Mouse (Mus musculus): ENCODE measurements around the gene Iqschfp. TPM values are rescaled to one million over a fixed set of nuclear protein-coding genes. Genes with fewer than 3 reads are reported as not detected.

Iqschfp gene
- polyA plus RNA-seq, 1 experiment: 1.1 TPM

- Histone ChIP-seq H3K4me3 (ENCODE audit: control insufficient read depth, low read depth, low read length) (no peak overlapping the region), H3K27me3 (ENCODE audit: control insufficient read depth, insufficient read depth, low read length) (no peaks in the 10 kb centered on the region), H3K36me3 (ENCODE audit: control insufficient read depth, insufficient read depth, low read length) (no peaks in the 10 kb centered on the region), H3K4me1 (ENCODE audit: control insufficient read depth, insufficient read depth, low read length) (no peaks in the 10 kb centered on the region), H3K27ac (ENCODE audit: control insufficient read depth, insufficient read depth, low read depth, low read length) (no peak overlapping the region)
- no peak for TF ChIP-seq CTCF (IDR thresholded peaks at IDR 0.05; ENCODE audit: control insufficient read depth, insufficient read depth, insufficient replicate concordance, low read depth, low read length)
- TF ChIP-seq POLR2A (IDR thresholded peaks at IDR 0.05; ENCODE audit: control insufficient read depth, low read depth, low read length): no peak
Observed at GRCm38 (mm10) chr3:68398691-68399090, 506.7 kb downstream of the Iqschfp start.

- Histone ChIP-seq H3K4me3 (ENCODE audit: control insufficient read depth, low read depth, low read length) (no peak overlapping the region), H3K27me3 (ENCODE audit: control insufficient read depth, insufficient read depth, low read length) (no peaks in the 10 kb centered on the region), H3K27ac (ENCODE audit: control insufficient read depth, insufficient read depth, low read depth, low read length) (no peak overlapping the region), H3K4me1 (ENCODE audit: control insufficient read depth, insufficient read depth, low read length) (no peaks in the 10 kb centered on the region), H3K36me3 (ENCODE audit: control insufficient read depth, insufficient read depth, low read length) (no peaks in the 10 kb centered on the region)
- TF ChIP-seq CTCF (IDR thresholded peaks at IDR 0.05; ENCODE audit: control insufficient read depth, insufficient read depth, insufficient replicate concordance, low read depth, low read length) (no peak), POLR2A (IDR thresholded peaks at IDR 0.05; ENCODE audit: control insufficient read depth, low read depth, low read length) (no peak)
Observed at GRCm38 (mm10) chr3:68400121-68400520, 508.1 kb downstream of the Iqschfp start.

GRCm38 (mm10) chr3:68403343-68403742 is 511.3 kb downstream of the Iqschfp start:
- Histone ChIP-seq H3K27me3 (ENCODE audit: control insufficient read depth, insufficient read depth, low read length) (no peaks in the 10 kb centered on the region), H3K4me3 (ENCODE audit: control insufficient read depth, low read depth, low read length) (no peak overlapping the region), H3K4me1 (ENCODE audit: control insufficient read depth, insufficient read depth, low read length) (no peaks in the 10 kb centered on the region), H3K36me3 (ENCODE audit: control insufficient read depth, insufficient read depth, low read length) (no peaks in the 10 kb centered on the region), H3K27ac (ENCODE audit: control insufficient read depth, insufficient read depth, low read depth, low read length) (no peak overlapping the region)
- TF ChIP-seq CTCF (IDR thresholded peaks at IDR 0.05; ENCODE audit: control insufficient read depth, insufficient read depth, insufficient replicate concordance, low read depth, low read length) (no peak), POLR2A (IDR thresholded peaks at IDR 0.05; ENCODE audit: control insufficient read depth, low read depth, low read length) (no peak)

- no peak overlapping the region for H3K27ac ChIP-seq (ENCODE audit: control insufficient read depth, insufficient read depth, low read depth, low read length)
- H3K36me3 ChIP-seq (ENCODE audit: control insufficient read depth, insufficient read depth, low read length): no peaks in the 10 kb centered on the region
- no peaks in the 10 kb centered on the region for H3K4me1 ChIP-seq (ENCODE audit: control insufficient read depth, insufficient read depth, low read length)
- TF ChIP-seq CTCF (IDR thresholded peaks at IDR 0.05; ENCODE audit: control insufficient read depth, insufficient read depth, insufficient replicate concordance, low read depth, low read length): no peak
- no peak for TF ChIP-seq POLR2A (IDR thresholded peaks at IDR 0.05; ENCODE audit: control insufficient read depth, low read depth, low read length)
- no peaks in the 10 kb centered on the region for H3K27me3 ChIP-seq (ENCODE audit: control insufficient read depth, insufficient read depth, low read length)
- H3K4me3 ChIP-seq (ENCODE audit: control insufficient read depth, low read depth, low read length): no peak overlapping the region
Observed at GRCm38 (mm10) chr3:68403783-68404217, 511.8 kb downstream of the Iqschfp start.

- Histone ChIP-seq H3K27ac (ENCODE audit: control insufficient read depth, insufficient read depth, low read depth, low read length) (no peak overlapping the region), H3K27me3 (ENCODE audit: control insufficient read depth, insufficient read depth, low read length) (no peaks in the 10 kb centered on the region), H3K4me3 (ENCODE audit: control insufficient read depth, low read depth, low read length) (no peak overlapping the region), H3K36me3 (ENCODE audit: control insufficient read depth, insufficient read depth, low read length) (no peaks in the 10 kb centered on the region), H3K4me1 (ENCODE audit: control insufficient read depth, insufficient read depth, low read length) (no peaks in the 10 kb centered on the region)
- no peak for TF ChIP-seq CTCF (IDR thresholded peaks at IDR 0.05; ENCODE audit: control insufficient read depth, insufficient read depth, insufficient replicate concordance, low read depth, low read length)
- TF ChIP-seq POLR2A (IDR thresholded peaks at IDR 0.05; ENCODE audit: control insufficient read depth, low read depth, low read length): no peak
Observed at GRCm38 (mm10) chr3:68405724-68406123, 513.7 kb downstream of the Iqschfp start.

GRCm38 (mm10) chr3:68412262-68412661 is 520.2 kb downstream of the Iqschfp start:
- Histone ChIP-seq H3K27me3 (ENCODE audit: control insufficient read depth, insufficient read depth, low read length) (no peaks in the 10 kb centered on the region), H3K36me3 (ENCODE audit: control insufficient read depth, insufficient read depth, low read length) (no peaks in the 10 kb centered on the region)
- TF ChIP-seq CTCF (IDR thresholded peaks at IDR 0.05; ENCODE audit: control insufficient read depth, insufficient read depth, insufficient replicate concordance, low read depth, low read length) (no peak), POLR2A (IDR thresholded peaks at IDR 0.05; ENCODE audit: control insufficient read depth, low read depth, low read length) (no peak)

GRCm38 (mm10) chr3:68419792-68420191 is 527.8 kb downstream of the Iqschfp start:
- Histone ChIP-seq H3K36me3 (ENCODE audit: control insufficient read depth, insufficient read depth, low read length) (no peaks in the 10 kb centered on the region), H3K4me3 (ENCODE audit: control insufficient read depth, low read depth, low read length) (no peak overlapping the region), H3K27ac (ENCODE audit: control insufficient read depth, insufficient read depth, low read depth, low read length) (no peak overlapping the region), H3K4me1 (ENCODE audit: control insufficient read depth, insufficient read depth, low read length) (no peaks in the 10 kb centered on the region), H3K27me3 (ENCODE audit: control insufficient read depth, insufficient read depth, low read length) (no peaks in the 10 kb centered on the region)
- TF ChIP-seq POLR2A (IDR thresholded peaks at IDR 0.05; ENCODE audit: control insufficient read depth, low read depth, low read length) (no peak), CTCF (IDR thresholded peaks at IDR 0.05; ENCODE audit: control insufficient read depth, insufficient read depth, insufficient replicate concordance, low read depth, low read length) (no peak)

More at GRCm38 (mm10) chr3:68412262-68412661, 520.2 kb downstream of the Iqschfp start:
- Histone ChIP-seq H3K4me3 (ENCODE audit: control insufficient read depth, low read depth, low read length) (no peak overlapping the region), H3K4me1 (ENCODE audit: control insufficient read depth, insufficient read depth, low read length) (no peaks in the 10 kb centered on the region), H3K27ac (ENCODE audit: control insufficient read depth, insufficient read depth, low read depth, low read length) (no peak overlapping the region)

GRCm38 (mm10) chr3:68420927-68421326 is 528.9 kb downstream of the Iqschfp start:
- H3K4me3 ChIP-seq (ENCODE audit: control insufficient read depth, low read depth, low read length): no peak overlapping the region
- H3K27ac ChIP-seq (ENCODE audit: control insufficient read depth, insufficient read depth, low read depth, low read length): no peak overlapping the region
- H3K36me3 ChIP-seq (ENCODE audit: control insufficient read depth, insufficient read depth, low read length): no peaks in the 10 kb centered on the region
- H3K4me1 ChIP-seq (ENCODE audit: control insufficient read depth, insufficient read depth, low read length): no peaks in the 10 kb centered on the region
- no peaks in the 10 kb centered on the region for H3K27me3 ChIP-seq (ENCODE audit: control insufficient read depth, insufficient read depth, low read length)
- TF ChIP-seq CTCF (IDR thresholded peaks at IDR 0.05; ENCODE audit: control insufficient read depth, insufficient read depth, insufficient replicate concordance, low read depth, low read length) (no peak), POLR2A (IDR thresholded peaks at IDR 0.05; ENCODE audit: control insufficient read depth, low read depth, low read length) (no peak)
